Mouse (Mus musculus) embryonic facial prominence, embryonic 10.5 days (tissue): ENCODE data around the gene Igfals. TPM values are rescaled to one million over a fixed set of nuclear protein-coding genes. Genes with fewer than 3 reads are reported as not detected.

Source experiments
- DNase-seq: peaks from one replicate; pipeline ENCODE4 v3.0.0-alpha.2; 2017; ENCODE audit warnings: low spot score
- H3K27ac ChIP-seq: fragments of 300-500 bp; sonication (generic); replicated peaks from 2 replicates; pipeline ENCODE4 v1.5.1; 2016; ENCODE audit warnings: mild to moderate bottlenecking
- H3K27me3 ChIP-seq: fragments of 300-500 bp; sonication (generic); replicated peaks from 2 replicates; pipeline ENCODE4 v1.6.1; 2016; ENCODE audit warnings: low read depth, mild to moderate bottlenecking; ENCODE audit not compliant: poor library complexity, severe bottlenecking
- H3K36me3 ChIP-seq: fragments of 300-500 bp; sonication (generic); replicated peaks from 2 replicates; pipeline ENCODE4 v1.6.1; 2016; ENCODE audit warnings: mild to moderate bottlenecking, moderate library complexity
- H3K4me1 ChIP-seq: fragments of 300-500 bp; sonication (generic); 2 replicates; pipeline ENCODE4 v1.6.1; 2016
- H3K4me3 ChIP-seq: fragments of 300-500 bp; sonication (generic); 2 replicates; pipeline ENCODE4 v1.5.1; 2016; ENCODE audit warnings: mild to moderate bottlenecking, moderate library complexity
- H3K9me3 ChIP-seq: fragments of 300-500 bp; sonication (generic); 2 replicates; pipeline ENCODE4 v1.6.1; 2016; ENCODE audit warnings: mild to moderate bottlenecking
- WGBS: fragments of 180-500 bp; shearing (Covaris S2); methylation state at CpG from one replicate; pipeline ENCODE4 v1.1.7; 2016; 5-methylcytosine and 5-hydroxymethylcytosine counted together
- polyA plus RNA-seq: library from polyadenylated mRNA; unstranded; fragments of >200 nt; fragmentation: Nextera tagmentation; extraction: Ambion mirVana; gene quantifications from 2 replicates; pipeline ENCODE4 v1.2.1, GENCODE M21; 2016

Igfals gene
- polyA plus RNA-seq, 1 experiment from 2014 or later, result 0.49 TPM

- peaks cover 45% of the 10 kb centered on the region for H3K4me1 ChIP-seq
- peaks cover 74% of the 10 kb centered on the region for H3K36me3 ChIP-seq
- peak overlapping the region; percentile 83; the same call in 1 of the 2 replicates for H3K4me3 ChIP-seq
- no peak for DNase-seq
- H3K9me3 ChIP-seq, result no peaks in the 10 kb centered on the region
- WGBS, result 83% methylated on average over 4 of the region's 4 CpGs
- no peak overlapping the region for H3K27ac ChIP-seq
- H3K27me3 ChIP-seq, result no peaks in the 10 kb centered on the region
Measured at GRCm38 (mm10) chr17:24898041-24898854, 32.5 kb downstream of the Igfals start.

- Histone ChIP-seq H3K27me3 (no peaks in the 10 kb centered on the region), H3K36me3 (peaks cover 75% of the 10 kb centered on the region), H3K4me1 (peaks cover 36% of the 10 kb centered on the region), H3K27ac (no peak overlapping the region), H3K9me3 (no peaks in the 10 kb centered on the region), H3K4me3 (peak overlapping the region; percentile 0; the same call in 1 of the 2 replicates)
- WGBS, result 84% methylated on average over 5 of the region's 5 CpGs
- DNase-seq, result no peak
Measured at GRCm38 (mm10) chr17:24899153-24899552, 33.4 kb downstream of the Igfals start.

DNA sequence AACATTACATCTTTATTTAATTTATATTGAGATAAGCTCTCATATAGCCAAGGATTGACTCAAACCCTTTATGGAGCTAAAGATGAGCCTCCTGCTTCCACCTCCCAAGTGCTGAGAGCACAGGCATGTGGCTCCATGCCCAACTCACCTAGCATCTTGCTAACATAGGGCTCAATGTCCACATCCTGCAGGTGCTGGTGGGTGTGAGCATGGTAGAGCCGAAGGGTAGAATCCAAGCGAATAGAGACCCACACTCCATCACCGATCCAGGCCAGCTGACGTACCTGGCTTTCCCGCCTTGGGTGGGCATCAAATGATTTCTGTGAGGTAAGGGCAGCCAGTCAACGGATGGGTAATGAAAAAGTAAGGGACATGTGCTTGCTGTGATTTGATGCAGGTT lies 34.2 kb downstream of the Igfals start:
- Histone ChIP-seq H3K9me3 (no peaks in the 10 kb centered on the region), H3K27me3 (no peaks in the 10 kb centered on the region), H3K27ac (no peak overlapping the region), H3K4me3 (0 out of 2 replicates have a peak overlapping the region, but pooled peaks have one; percentile 4), H3K36me3 (peaks cover 84% of the 10 kb centered on the region), H3K4me1 (peaks cover 32% of the 10 kb centered on the region)
- WGBS, result 93% methylated on average over 6 of the region's 6 CpGs
- no peak for DNase-seq

GRCm38 (mm10) chr17:24902124-24902523 lies 36.3 kb downstream of the Igfals start:
- no peak for DNase-seq
- Histone ChIP-seq H3K4me3 (no peak overlapping the region), H3K27ac (no peak overlapping the region), H3K4me1 (peaks cover 12% of the 10 kb centered on the region), H3K27me3 (no peaks in the 10 kb centered on the region), H3K9me3 (no peaks in the 10 kb centered on the region), H3K36me3 (peaks cover 100% of the 10 kb centered on the region)
- 92% methylated on average over 5 of the region's 5 CpGs for WGBS

DNA sequence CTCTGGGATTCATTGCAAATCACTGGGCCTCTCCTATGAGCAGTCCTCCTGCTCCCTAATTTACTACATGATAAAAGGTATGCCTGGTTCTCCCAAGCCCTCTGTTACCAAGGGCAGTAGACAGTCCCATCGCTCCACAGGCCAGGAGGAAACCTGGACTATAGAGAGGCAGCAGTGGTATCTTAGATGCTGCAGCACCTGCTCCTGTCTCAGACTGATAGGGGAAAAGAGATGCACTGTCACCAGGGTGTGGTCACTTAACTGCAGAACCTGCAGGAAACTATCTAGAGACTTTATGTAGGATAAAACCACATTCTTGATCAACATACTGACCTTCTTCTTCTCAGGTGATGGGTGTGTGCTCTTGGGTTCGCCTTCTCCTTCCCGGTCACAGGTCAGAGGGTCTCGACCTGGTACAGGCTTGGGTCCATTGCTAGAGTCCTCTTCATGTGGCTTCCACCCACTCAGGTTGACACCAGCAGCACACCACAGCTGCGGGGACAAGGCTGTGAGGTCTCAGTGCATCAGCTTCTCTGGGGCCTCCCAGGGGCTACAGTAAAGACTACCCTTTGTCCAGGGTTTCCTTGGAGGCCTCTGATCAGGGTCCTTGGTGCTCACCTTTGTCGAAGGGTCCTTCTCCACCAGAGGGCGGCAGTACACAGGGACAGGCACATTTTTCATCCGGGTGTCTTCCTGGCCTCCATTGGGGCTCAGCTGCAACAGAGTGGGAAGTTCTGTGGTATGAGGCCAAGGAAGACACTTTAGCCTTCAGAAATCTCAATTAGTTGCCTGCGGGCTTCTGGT lies 37.1 kb downstream of the Igfals start:
- H3K27ac ChIP-seq, result no peak overlapping the region
- no peaks in the 10 kb centered on the region for H3K9me3 ChIP-seq
- H3K4me3 ChIP-seq, result no peak overlapping the region
- no peaks in the 10 kb centered on the region for H3K27me3 ChIP-seq
- 71% methylated on average over 9 of the region's 9 CpGs for WGBS
- peaks cover 4% of the 10 kb centered on the region for H3K4me1 ChIP-seq
- DNase-seq, result peak; percentile 43
- peaks cover 100% of the 10 kb centered on the region for H3K36me3 ChIP-seq

- peaks cover 100% of the 10 kb centered on the region for H3K36me3 ChIP-seq
- H3K9me3 ChIP-seq, result no peaks in the 10 kb centered on the region
- H3K27ac ChIP-seq, result no peak overlapping the region
- H3K4me3 ChIP-seq, result no peak overlapping the region
- no peaks in the 10 kb centered on the region for H3K27me3 ChIP-seq
- no peak for DNase-seq
- no peaks in the 10 kb centered on the region for H3K4me1 ChIP-seq
- 96% methylated on average over 9 of the region's 9 CpGs for WGBS
Measured at GRCm38 (mm10) chr17:24903767-24904166, 38.0 kb downstream of the Igfals start.

GRCm38 (mm10) chr17:24907591-24907990 lies 41.8 kb downstream of the Igfals start:
- H3K27ac ChIP-seq, result no peak overlapping the region
- 94% methylated on average over 2 of the region's 2 CpGs for WGBS
- no peaks in the 10 kb centered on the region for H3K4me1 ChIP-seq
- DNase-seq, result no peak
- H3K36me3 ChIP-seq, result peaks cover 100% of the 10 kb centered on the region
- no peaks in the 10 kb centered on the region for H3K9me3 ChIP-seq
- H3K27me3 ChIP-seq, result no peaks in the 10 kb centered on the region
- H3K4me3 ChIP-seq, result no peak overlapping the region

DNA sequence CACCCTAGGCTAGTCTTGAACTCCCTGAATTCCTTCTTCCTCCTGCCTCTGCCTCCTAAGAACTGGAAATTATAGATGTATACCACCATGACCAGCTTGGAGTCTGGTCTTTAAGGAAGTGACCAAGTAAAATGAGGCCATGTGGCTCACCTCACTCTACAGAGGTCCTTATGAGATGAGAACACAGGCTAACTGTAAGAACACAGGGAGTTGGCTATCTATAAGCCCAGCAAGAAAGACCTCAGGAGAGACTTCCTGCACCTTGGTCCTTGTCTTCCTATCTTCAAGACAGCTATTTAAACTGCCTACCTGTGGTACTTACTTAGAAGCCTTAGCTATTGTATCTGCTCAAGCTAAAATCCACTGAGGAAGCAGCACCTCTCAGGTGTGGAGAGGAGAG lies 48.2 kb downstream of the Igfals start:
- peaks cover 100% of the 10 kb centered on the region for H3K36me3 ChIP-seq
- DNase-seq, result no peak
- no peaks in the 10 kb centered on the region for H3K4me1 ChIP-seq
- no peak overlapping the region for H3K4me3 ChIP-seq
- no peaks in the 10 kb centered on the region for H3K27me3 ChIP-seq
- no peaks in the 10 kb centered on the region for H3K9me3 ChIP-seq
- H3K27ac ChIP-seq, result no peak overlapping the region

GRCm38 (mm10) chr17:24923246-24923645 lies 57.4 kb downstream of the Igfals start:
- no peak for DNase-seq
- H3K4me1 ChIP-seq, result no peaks in the 10 kb centered on the region
- peaks cover 99% of the 10 kb centered on the region for H3K36me3 ChIP-seq
- no peak overlapping the region for H3K27ac ChIP-seq
- no peak overlapping the region for H3K4me3 ChIP-seq
- 90% methylated on average over 1 of the region's 1 CpGs for WGBS
- H3K9me3 ChIP-seq, result no peaks in the 10 kb centered on the region
- H3K27me3 ChIP-seq, result no peaks in the 10 kb centered on the region

GRCm38 (mm10) chr17:24929506-24929905 lies 63.7 kb downstream of the Igfals start:
- WGBS, result 93% methylated on average over 1 of the region's 1 CpGs
- H3K4me3 ChIP-seq, result no peak overlapping the region
- DNase-seq, result no peak
- H3K27me3 ChIP-seq, result no peaks in the 10 kb centered on the region
- peaks cover under 1% of the 10 kb centered on the region; the same call in 1 of the 2 replicates for H3K4me1 ChIP-seq
- no peak overlapping the region for H3K27ac ChIP-seq
- no peaks in the 10 kb centered on the region for H3K9me3 ChIP-seq
- peaks cover 78% of the 10 kb centered on the region for H3K36me3 ChIP-seq
